Mouse (Mus musculus) MN1 (cell line): ENCODE data around the gene Nop16.

ENCODE experiments used
- DNase-seq: peaks from one replicate; pipeline ENCODE4 v3.0.0-alpha.2; 2016; ENCODE audit warnings: low spot score

Gene Nop16

DNA sequence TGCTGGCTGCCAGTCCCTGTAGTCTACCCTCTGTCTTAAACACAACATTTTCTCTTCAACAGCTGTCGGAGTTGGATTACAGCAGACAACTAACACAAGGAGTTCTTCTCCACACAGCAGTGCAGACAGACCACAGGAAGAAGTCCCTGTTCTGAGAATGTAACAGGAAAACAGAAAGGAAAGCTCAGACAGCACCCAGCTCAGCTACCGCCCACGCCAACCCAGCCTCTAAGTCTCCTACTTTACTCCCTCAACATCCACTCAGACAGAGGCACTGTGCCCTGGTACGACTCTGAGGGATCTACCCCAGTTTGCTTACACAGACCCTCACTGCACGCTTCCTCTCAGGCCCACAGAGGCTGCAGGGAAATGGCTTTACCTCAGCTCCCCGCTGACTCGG, 29.3 kb downstream of the Nop16 start:
- no peak for DNase-seq

GRCm38 (mm10) chr13:54559656-54560055, 30.2 kb downstream of the Nop16 start:
- no peak for DNase-seq

GRCm38 (mm10) chr13:54557652-54558051, 32.2 kb downstream of the Nop16 start:
- DNase-seq: no peak

GRCm38 (mm10) chr13:54556796-54557195, 33.1 kb downstream of the Nop16 start:
- DNase-seq: no peak

DNA sequence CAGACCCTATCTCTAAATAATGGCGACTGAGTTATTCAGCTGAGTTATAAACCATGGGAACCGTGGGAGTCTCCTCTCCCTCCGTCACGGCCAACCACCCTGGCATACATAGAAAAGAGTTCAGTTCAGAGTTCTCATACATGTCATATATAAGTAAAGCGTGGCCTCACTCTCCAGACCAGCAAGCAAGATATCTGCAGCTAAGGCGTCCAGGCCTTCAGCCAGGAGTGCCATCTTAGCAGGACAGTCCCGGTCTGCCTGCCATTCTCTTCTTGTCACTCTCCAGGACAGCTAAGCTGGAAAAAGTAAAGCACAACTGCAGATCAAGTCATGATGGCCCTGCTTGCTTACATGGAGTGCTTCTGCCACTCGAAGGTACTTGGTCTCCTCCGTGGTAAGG, 33.7 kb downstream of the Nop16 start:
- no peak for DNase-seq

GRCm38 (mm10) chr13:54548036-54548435, 41.9 kb downstream of the Nop16 start:
- no peak for DNase-seq
